Mouse (Mus musculus) stomach, embryonic 16.5 days (tissue): Measurements from ENCODE around the gene Selenom. TPM values are rescaled to one million over a fixed set of nuclear protein-coding genes. Genes with fewer than 3 reads are reported as not detected.

Experiments used
- ATAC-seq: fragments of 200-750 bp; cut with Nextera tagmentation; 2 replicates; pipeline ENCODE4 v1.8.0; 2017; ENCODE audit warnings: moderate number of reproducible peaks, moderate TSS enrichment; ENCODE audit not compliant: insufficient read depth, low FRiP score
- H3K27ac ChIP-seq: fragments of 300-500 bp; sonication (generic); 2 replicates; pipeline ENCODE4 v1.5.1; 2014; ENCODE audit warnings: low read length
- H3K27me3 ChIP-seq: fragments of 300-500 bp; sonication (generic); 2 replicates; pipeline ENCODE4 v1.6.1; 2014; ENCODE audit warnings: low read length, control low read depth, mixed read lengths; ENCODE audit not compliant: control insufficient read depth, insufficient read depth
- H3K36me3 ChIP-seq: fragments of 300-500 bp; sonication (generic); 2 replicates; pipeline ENCODE4 v1.6.1; 2014; ENCODE audit warnings: low read length; ENCODE audit not compliant: control insufficient read depth, insufficient read depth
- H3K4me1 ChIP-seq: fragments of 300-500 bp; sonication (generic); 2 replicates; pipeline ENCODE4 v1.6.1; 2014; ENCODE audit warnings: low read length, control low read depth, mixed read lengths; ENCODE audit not compliant: control insufficient read depth, insufficient read depth
- H3K4me2 ChIP-seq: fragments of 300-500 bp; sonication (generic); 2 replicates; pipeline ENCODE4 v1.6.1; 2014; ENCODE audit warnings: low read depth, low read length, mixed read lengths
- H3K4me3 ChIP-seq: fragments of 300-500 bp; sonication (generic); replicated peaks from 2 replicates; pipeline ENCODE4 v1.5.1; 2014; ENCODE audit warnings: mild to moderate bottlenecking, low read length
- H3K9ac ChIP-seq: fragments of 300-500 bp; sonication (generic); 2 replicates; pipeline ENCODE4 v1.6.1; 2014; ENCODE audit warnings: low read length
- H3K9me3 ChIP-seq: fragments of 300-500 bp; sonication (generic); replicated peaks from 2 replicates; pipeline ENCODE4 v1.6.1; 2016; ENCODE audit warnings: low read length, control low read depth; ENCODE audit not compliant: control insufficient read depth
- WGBS: fragments of 180-500 bp; shearing (Covaris S2); extraction: QIAGEN DNeasy Blood & Tissue Kit; methylation state at CpG from one replicate; pipeline ENCODE4 v1.1.7; 2014; 5-methylcytosine and 5-hydroxymethylcytosine counted together
- polyA plus RNA-seq: library from polyadenylated mRNA; unstranded; fragments of >200 nt; fragmentation: Nextera tagmentation; extraction: Ambion mirVana; gene quantifications from 2 replicates; pipeline ENCODE4 v1.2.1, GENCODE M21; 2015

Selenom gene
- polyA plus RNA-seq, 1 experiment from 2014 or later = 176 TPM

DNA sequence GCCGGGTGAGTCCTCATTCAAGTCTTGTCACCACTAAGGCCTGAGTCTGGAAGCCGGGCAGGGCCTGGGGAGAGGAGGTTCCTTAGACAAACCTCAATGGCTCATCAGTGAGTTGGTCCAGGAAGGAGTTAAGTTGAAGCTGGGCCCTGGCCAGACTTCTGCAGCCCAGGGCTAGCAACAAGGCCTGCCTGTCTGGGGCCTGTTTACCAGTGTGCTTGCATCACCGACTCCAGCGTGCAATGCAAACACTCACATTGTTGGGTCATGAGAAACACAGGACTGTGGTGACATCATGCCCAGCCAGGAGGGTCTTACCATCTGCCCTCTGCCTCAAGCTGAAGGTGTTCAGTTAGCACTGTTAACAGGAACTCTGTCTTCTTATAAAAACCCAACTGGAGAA, 51.5 kb downstream of the Selenom start:
- 47% methylated on average over 4 of the region's 4 CpGs for WGBS
- Histone ChIP-seq H3K27ac (peak overlapping the region; percentile 77), H3K9ac (0 out of 2 replicates have a peak overlapping the region, but pooled peaks have one; percentile 1), H3K36me3 (no peaks in the 10 kb centered on the region), H3K4me1 (peaks cover 8% of the 10 kb centered on the region), H3K4me3 (no peak overlapping the region), H3K9me3 (no peaks in the 10 kb centered on the region), H3K4me2 (no peak overlapping the region), H3K27me3 (no peaks in the 10 kb centered on the region)
- ATAC-seq = peak; percentile 37; the same call in 1 of the 2 replicates

Other genes with a start within 250 kb of the Selenom start
- 193 and 213 TPM in 2 replicates for gene Drg1, start 248.3 kb upstream of the Selenom start, polyA plus RNA-seq
- 26.1 and 26.5 TPM in 2 replicates for gene Patz1, start 225.8 kb upstream of the Selenom start, polyA plus RNA-seq
- gene Pik3ip1, start 184.3 kb upstream of the Selenom start, polyA plus RNA-seq = 9.4 and 11.8 TPM in 2 replicates
- gene Limk2, start 105.5 kb upstream of the Selenom start, polyA plus RNA-seq = 92.6 and 109 TPM in 2 replicates
- 30.7 and 31.4 TPM in 2 replicates for gene Rnf185, start 62.3 kb upstream of the Selenom start, polyA plus RNA-seq
- 1.8 and 4.5 TPM in 2 replicates for gene Pla2g3, start 26.4 kb upstream of the Selenom start, polyA plus RNA-seq
- 3.4 and 3.5 TPM in 2 replicates for gene Inpp5j, start 9.9 kb upstream of the Selenom start, polyA plus RNA-seq
- 122 and 128 TPM in 2 replicates for gene Smtn, start 25.9 kb downstream of the Selenom start, polyA plus RNA-seq
- gene Morc2a, start 134.5 kb downstream of the Selenom start, polyA plus RNA-seq = 23.4 and 25.4 TPM in 2 replicates